Mouse (Mus musculus): Measurements from ENCODE around the gene Hacl1.

- TF ChIP-seq CTCF (IDR thresholded peaks at IDR 0.05; ENCODE audit: low read depth, low read length) (no peak), POLR2A (IDR thresholded peaks at IDR 0.05; ENCODE audit: extremely low read depth, insufficient read depth, low read length) (no peak)
These were observed 40.2 kb upstream of the Hacl1 start for GRCm38 (mm10) chr14:31681291-31681690.

Data from liver, adult 2 months (tissue).